10 mouse cellular contexts compared by ENCODE assay signal in the genomic region with DNA sequence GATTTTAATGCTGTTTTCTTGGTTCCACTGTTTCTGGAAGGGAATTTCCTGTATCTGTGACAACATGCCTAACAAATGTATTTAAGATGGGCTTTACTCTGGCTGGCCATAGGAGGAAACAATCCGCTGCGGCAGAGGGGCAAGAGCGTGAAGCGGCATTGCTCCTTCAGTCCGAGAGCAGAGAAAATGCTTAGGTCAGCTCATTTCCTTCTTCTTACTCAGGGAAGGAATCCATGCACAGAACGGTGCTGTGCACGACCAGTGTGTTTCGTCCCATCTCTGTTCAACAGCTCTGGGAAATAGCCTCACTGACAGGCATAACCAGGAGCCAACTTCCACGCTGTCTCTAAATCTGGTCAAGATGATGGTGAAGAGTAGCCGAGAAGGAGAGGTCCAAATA.
"Had no signal": no experiment of that assay in that cellular context is flagged by ENCODE, and none has a peak within 500 bp of the region (broad histone marks: within the 10 kb centered on the region; RNA-seq: fewer than 3 reads in every experiment).

No protein-coding gene starts in this region.

- H3K27me3 ChIP-seq: liver, embryonic 15.5 days; midbrain, embryonic 13.5 days; neural tube, embryonic 15.5 days had no signal

- H3K9ac ChIP-seq: liver, embryonic 15.5 days; midbrain, embryonic 13.5 days; neural tube, embryonic 15.5 days had no signal

- H3K27ac ChIP-seq: left cerebral cortex, adult 2 months; limb, embryonic 10.5 days; liver, embryonic 15.5 days; midbrain, embryonic 13.5 days; neural tube, embryonic 15.5 days had no signal

- H3K4me2 ChIP-seq: liver, embryonic 11.5 days; liver, embryonic 15.5 days; midbrain, embryonic 13.5 days; neural tube, embryonic 15.5 days had no signal

- H3K4me3 ChIP-seq: left cerebral cortex, adult 2 months; limb, embryonic 10.5 days; liver, embryonic 15.5 days; midbrain, embryonic 13.5 days; neural tube, embryonic 15.5 days had no signal

- H3K36me3 ChIP-seq: limb, embryonic 10.5 days; liver, embryonic 15.5 days; midbrain, embryonic 13.5 days; neural tube, embryonic 15.5 days had no signal

- DNase-seq: kidney, adult 11 months; right cerebral cortex, adult 18-20 months; right cerebral cortex, postnatal 25 days; thymus, postnatal 4 days had no signal

- H3K9me3 ChIP-seq: limb, embryonic 10.5 days; liver, embryonic 15.5 days; midbrain, embryonic 13.5 days; neural tube, embryonic 15.5 days had no signal

- H3K4me1 ChIP-seq: liver, embryonic 15.5 days; neural tube, embryonic 15.5 days had no signal

- ATAC-seq: midbrain, embryonic 13.5 days had no signal
